Mouse (Mus musculus): ENCODE measurements around the gene Shld2. TPM values are rescaled to one million over a fixed set of nuclear protein-coding genes. Genes with fewer than 3 reads are reported as not detected.
A peak's percentile ranks its signal among the peaks of the same experiment; 100 is the strongest.

Shld2 gene
- polyA plus RNA-seq, 1 experiment from 2014 or later, result 12.5 TPM

DNA sequence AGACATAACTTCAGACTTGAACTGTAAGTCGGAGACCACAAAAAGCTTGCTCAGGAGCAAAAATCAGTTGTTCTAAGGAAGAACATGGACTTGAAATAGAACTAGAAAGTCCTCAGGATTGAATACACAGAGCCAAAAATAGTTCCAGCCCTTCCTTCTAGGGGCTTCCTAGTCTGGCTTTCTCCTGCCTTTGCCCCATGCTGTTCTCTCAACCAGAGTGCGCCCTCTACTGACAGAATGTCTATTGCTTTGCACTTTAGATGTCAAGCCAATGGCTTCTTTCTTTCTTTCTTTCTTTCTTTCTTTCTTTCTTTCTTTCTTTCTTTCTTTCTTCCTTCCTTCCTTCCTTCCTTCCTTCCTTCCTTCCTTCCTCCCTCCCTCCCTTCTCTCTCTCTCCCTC lies 101.6 kb downstream of the Shld2 start:
- H3K9ac ChIP-seq, result no peak overlapping the region

GRCm38 (mm10) chr14:34207996-34208395 lies 102.3 kb downstream of the Shld2 start:
- H3K9ac ChIP-seq, result no peak overlapping the region
- H3K9me3 ChIP-seq, result no peaks in the 10 kb centered on the region
- no peak overlapping the region for H3K4me3 ChIP-seq
- H3K4me1 ChIP-seq, result no peaks in the 10 kb centered on the region
- ATAC-seq (ENCODE audit: insufficient number of reproducible peaks, low FRiP score, low TSS enrichment, low read depth), result no peak
- H3K27ac ChIP-seq, result no peak overlapping the region
- H3K4me2 ChIP-seq, result no peak overlapping the region
- WGBS, result 60% methylated on average over 6 of the region's 6 CpGs
- H3K36me3 ChIP-seq, result no peaks in the 10 kb centered on the region
- H3K27me3 ChIP-seq, result 0 out of 2 replicates have a peak, but pooled peaks cover under 1% of the 10 kb centered on the region

More for the DNA sequence above, 101.6 kb downstream of the Shld2 start:
- no peak for ATAC-seq (ENCODE audit: insufficient number of reproducible peaks, low FRiP score, low TSS enrichment, low read depth)
- Histone ChIP-seq H3K36me3 (no peaks in the 10 kb centered on the region), H3K4me3 (no peak overlapping the region), H3K4me2 (no peak overlapping the region), H3K9me3 (no peaks in the 10 kb centered on the region), H3K4me1 (no peaks in the 10 kb centered on the region), H3K27me3 (no peaks in the 10 kb centered on the region), H3K27ac (no peak overlapping the region)
- WGBS, result 57% methylated on average over 2 of the region's 2 CpGs

DNA sequence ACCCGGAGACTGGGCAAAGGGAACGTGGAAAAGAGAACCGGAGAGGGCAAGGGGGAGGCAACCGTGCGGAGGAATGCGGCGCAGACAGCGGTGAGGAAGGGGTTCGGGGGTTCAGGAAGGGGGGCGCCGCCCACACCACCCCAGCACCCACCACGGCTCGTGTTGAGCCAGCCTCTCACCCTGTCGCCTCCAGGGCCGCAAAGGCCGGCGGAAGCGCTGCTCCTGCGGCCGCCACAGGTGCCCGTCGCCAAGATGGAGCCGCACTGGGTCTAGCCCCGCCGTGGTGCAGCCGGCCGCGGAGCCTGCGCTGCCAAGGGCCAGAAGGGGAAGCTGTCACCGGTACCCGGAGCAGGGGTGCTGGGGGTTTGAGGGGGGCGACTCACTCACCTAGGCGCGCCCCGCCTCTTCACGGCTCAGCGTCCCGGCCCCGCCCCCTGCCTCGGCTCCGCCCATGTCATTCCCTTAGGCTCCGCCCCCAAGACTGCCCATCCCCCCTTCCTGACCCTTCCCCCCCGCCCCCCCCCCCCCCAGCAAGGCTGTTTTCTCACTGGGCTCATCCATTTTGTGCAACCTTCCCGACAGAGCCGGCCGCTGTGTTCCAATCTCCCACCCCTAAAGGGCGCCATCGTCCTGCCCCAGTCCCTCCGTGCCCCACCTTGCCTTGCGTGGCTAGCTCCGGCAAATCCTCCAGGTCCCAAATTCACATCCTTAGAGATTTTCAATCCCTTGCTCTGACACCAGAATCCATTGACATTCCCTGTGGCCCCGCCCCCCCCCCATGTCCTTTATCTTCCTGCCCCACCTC lies 108.9 kb downstream of the Shld2 start, which contains the start of gene Gprin2:
Gprin2 (minus strand) TSS at position 423 of the 805 bp plus-strand sequence.
- Histone ChIP-seq H3K4me1 (peaks cover 23% of the 10 kb centered on the region), H3K9me3 (no peaks in the 10 kb centered on the region), H3K4me3 (peak within 1 kb of the TSS; percentile 66), H3K36me3 (no peaks in the 10 kb centered on the region), H3K9ac (peak within 1 kb of the TSS; percentile 57), H3K27ac (0 out of 2 replicates have a peak within 1 kb of the TSS, but pooled peaks have one; percentile 27), H3K4me2 (peak within 1 kb of the TSS; percentile 93), H3K27me3 (peaks cover 7% of the 10 kb centered on the region; the same call in 1 of the 2 replicates)
- no peak for ATAC-seq (ENCODE audit: insufficient number of reproducible peaks, low FRiP score, low TSS enrichment, low read depth)
- WGBS, result 3% methylated on average over 41 of the region's 52 CpGs

DNA sequence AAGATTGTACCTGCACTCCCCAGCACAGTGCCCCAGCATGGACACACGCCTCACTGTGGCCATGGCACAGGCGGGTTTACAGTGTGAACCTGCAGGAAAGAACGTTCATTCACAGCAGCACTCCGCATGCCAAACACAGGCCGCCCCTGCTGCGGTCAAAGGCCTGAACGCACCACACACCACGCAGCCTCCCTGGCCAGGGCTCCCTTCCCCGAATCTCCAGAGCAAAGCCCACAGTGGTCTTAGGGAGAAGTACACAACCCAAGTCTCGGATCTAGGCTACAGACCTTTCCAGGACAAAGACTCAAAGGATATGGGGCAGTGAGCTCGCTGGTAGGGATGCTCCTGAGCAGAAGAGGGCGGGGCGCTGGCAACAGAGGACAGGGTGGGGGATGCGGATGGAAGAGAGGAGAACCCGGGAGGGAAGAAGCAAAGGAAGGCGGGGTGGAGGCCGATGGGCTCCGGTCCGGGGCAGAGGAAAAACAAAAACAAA lies 109.5 kb downstream of the Shld2 start:
- peaks cover 29% of the 10 kb centered on the region for H3K4me1 ChIP-seq
- peak overlapping the region; percentile 57 for H3K9ac ChIP-seq
- peak overlapping the region; percentile 93 for H3K4me2 ChIP-seq
- 0 out of 2 replicates have a peak overlapping the region, but pooled peaks have one; percentile 27 for H3K27ac ChIP-seq
- 4% methylated on average over 19 of the region's 19 CpGs for WGBS
- H3K9me3 ChIP-seq, result no peaks in the 10 kb centered on the region
- no peaks in the 10 kb centered on the region for H3K36me3 ChIP-seq
- H3K27me3 ChIP-seq, result peaks cover 7% of the 10 kb centered on the region; the same call in 1 of the 2 replicates
- no peak for ATAC-seq (ENCODE audit: insufficient number of reproducible peaks, low FRiP score, low TSS enrichment, low read depth)
- H3K4me3 ChIP-seq, result peak overlapping the region; percentile 66

- H3K9ac ChIP-seq, result no peak overlapping the region
- WGBS, result 25% methylated on average over 4 of the region's 4 CpGs
- H3K36me3 ChIP-seq, result no peaks in the 10 kb centered on the region
- no peak overlapping the region for H3K4me2 ChIP-seq
- H3K4me3 ChIP-seq, result no peak overlapping the region
- H3K9me3 ChIP-seq, result no peaks in the 10 kb centered on the region
- H3K27ac ChIP-seq, result peak overlapping the region; percentile 35; the same call in 1 of the 2 replicates
- H3K4me1 ChIP-seq, result peaks cover 29% of the 10 kb centered on the region
- no peaks in the 10 kb centered on the region; the same call in 1 of the 2 replicates for H3K27me3 ChIP-seq
- no peak for ATAC-seq (ENCODE audit: insufficient number of reproducible peaks, low FRiP score, low TSS enrichment, low read depth)
Observed at GRCm38 (mm10) chr14:34196706-34197105, 113.6 kb downstream of the Shld2 start.

DNA sequence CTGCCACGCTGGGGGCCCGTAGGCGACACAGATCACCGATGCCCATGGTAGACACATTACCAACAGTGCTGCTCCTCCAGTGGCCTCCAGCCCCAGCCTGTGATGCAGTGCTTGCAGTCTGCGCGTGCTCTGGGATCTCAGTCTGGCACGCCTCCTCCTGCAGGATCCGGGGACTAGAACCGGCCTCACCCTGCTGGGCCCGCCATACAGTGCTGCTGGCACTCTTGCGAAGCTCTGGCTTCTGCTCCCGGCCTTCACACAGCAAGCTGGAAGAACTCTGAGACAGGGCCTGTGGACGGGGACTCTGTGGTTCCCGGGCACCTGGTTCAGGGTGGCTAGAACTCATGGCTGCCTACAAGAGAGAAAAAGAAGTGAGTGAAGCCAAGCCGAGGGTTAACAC lies 114.8 kb downstream of the Shld2 start:
- H3K36me3 ChIP-seq, result no peaks in the 10 kb centered on the region
- no peak overlapping the region for H3K4me2 ChIP-seq
- 82% methylated on average over 15 of the region's 15 CpGs for WGBS
- no peaks in the 10 kb centered on the region; the same call in 1 of the 2 replicates for H3K27me3 ChIP-seq
- no peak for ATAC-seq (ENCODE audit: insufficient number of reproducible peaks, low FRiP score, low TSS enrichment, low read depth)
- no peak overlapping the region for H3K9ac ChIP-seq
- H3K4me1 ChIP-seq, result peaks cover 21% of the 10 kb centered on the region
- H3K9me3 ChIP-seq, result no peaks in the 10 kb centered on the region
- H3K4me3 ChIP-seq, result no peak overlapping the region
- no peak overlapping the region for H3K27ac ChIP-seq

GRCm38 (mm10) chr14:34193879-34194278 lies 116.4 kb downstream of the Shld2 start:
- 71% methylated on average over 4 of the region's 4 CpGs for WGBS
- peaks cover 15% of the 10 kb centered on the region for H3K4me1 ChIP-seq
- H3K9ac ChIP-seq, result no peak overlapping the region

DNA sequence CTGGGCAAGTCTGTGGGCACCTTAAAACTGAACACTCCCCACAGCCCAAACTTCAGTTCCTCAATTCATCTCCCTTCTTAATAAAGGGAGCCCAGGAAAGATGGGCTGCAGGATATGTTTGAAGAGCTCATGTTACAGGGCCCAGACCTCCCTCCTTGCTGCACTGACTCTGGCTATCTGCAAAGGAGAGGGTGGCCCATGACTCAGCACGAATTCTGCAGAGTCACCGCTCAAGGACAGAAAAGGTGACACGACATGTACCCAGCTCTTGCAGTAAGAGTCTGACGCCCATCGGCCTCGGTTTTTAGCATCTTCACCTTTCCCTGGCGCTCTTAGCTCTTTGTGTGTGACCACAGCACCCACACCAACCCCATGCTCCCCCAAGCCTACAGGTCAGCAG lies 119.9 kb downstream of the Shld2 start:
- H3K27me3 ChIP-seq, result no peaks in the 10 kb centered on the region
- H3K4me1 ChIP-seq, result no peaks in the 10 kb centered on the region; the same call in 1 of the 2 replicates
- no peak overlapping the region for H3K4me2 ChIP-seq
- ATAC-seq (ENCODE audit: insufficient number of reproducible peaks, low FRiP score, low TSS enrichment, low read depth), result no peak
- 71% methylated on average over 7 of the region's 7 CpGs for WGBS
- no peak overlapping the region for H3K27ac ChIP-seq
- H3K4me3 ChIP-seq, result no peak overlapping the region
- H3K9me3 ChIP-seq, result no peaks in the 10 kb centered on the region
- H3K9ac ChIP-seq, result no peak overlapping the region
- no peaks in the 10 kb centered on the region for H3K36me3 ChIP-seq

More at GRCm38 (mm10) chr14:34193879-34194278, 116.4 kb downstream of the Shld2 start:
- no peak for ATAC-seq (ENCODE audit: insufficient number of reproducible peaks, low FRiP score, low TSS enrichment, low read depth)
- Histone ChIP-seq H3K4me3 (no peak overlapping the region), H3K4me2 (no peak overlapping the region), H3K9me3 (no peaks in the 10 kb centered on the region), H3K27ac (no peak overlapping the region), H3K27me3 (no peaks in the 10 kb centered on the region; the same call in 1 of the 2 replicates), H3K36me3 (no peaks in the 10 kb centered on the region)

DNA sequence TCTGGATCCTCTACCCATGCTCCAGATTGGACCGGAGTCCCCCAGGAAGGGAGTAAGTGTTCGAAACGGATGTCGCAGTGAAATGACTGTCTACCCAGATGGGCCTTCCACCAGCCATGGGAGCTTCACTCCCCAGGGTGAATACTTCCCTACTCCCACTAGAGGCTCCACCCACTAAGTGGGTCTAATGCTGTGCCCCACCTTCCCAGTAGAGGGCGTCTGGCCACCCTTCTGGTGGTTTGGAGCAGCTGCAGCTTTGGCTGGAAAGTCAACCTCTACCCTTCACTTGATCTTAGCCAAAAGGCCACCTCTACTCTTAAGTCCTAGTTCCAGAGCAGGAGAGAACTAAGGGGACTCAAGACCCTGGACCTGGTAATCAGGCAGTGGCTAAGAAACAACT lies 121.7 kb downstream of the Shld2 start:
- Histone ChIP-seq H3K9ac (no peak overlapping the region), H3K4me3 (no peak overlapping the region), H3K27ac (no peak overlapping the region), H3K4me2 (no peak overlapping the region), H3K4me1 (no peaks in the 10 kb centered on the region; the same call in 1 of the 2 replicates), H3K36me3 (no peaks in the 10 kb centered on the region), H3K9me3 (no peaks in the 10 kb centered on the region), H3K27me3 (no peaks in the 10 kb centered on the region)
- WGBS, result 68% methylated on average over 5 of the region's 5 CpGs
- no peak for ATAC-seq (ENCODE audit: insufficient number of reproducible peaks, low FRiP score, low TSS enrichment, low read depth)

Other genes starting within 250 kb of the Shld2 start
- 75.7 and 87.2 TPM in 2 replicates for gene Anxa8, start 224.5 kb downstream of the Shld2 start, polyA plus RNA-seq (2015; fragmentation: Nextera tagmentation; extraction: Ambion mirVana)
- gene A630023A22Rik, start 207.7 kb downstream of the Shld2 start, polyA plus RNA-seq (2015; fragmentation: Nextera tagmentation; extraction: Ambion mirVana), result 0.12 TPM in 1 of 2 replicates, not detected in the other
- 0.09 TPM in 1 of 2 replicates, not detected in the other for gene Npy4r, start 158.0 kb downstream of the Shld2 start, polyA plus RNA-seq (2015; fragmentation: Nextera tagmentation; extraction: Ambion mirVana)
- 2.8 and 3.4 TPM in 2 replicates for gene Gprin2, start 108.8 kb downstream of the Shld2 start, polyA plus RNA-seq (2015; fragmentation: Nextera tagmentation; extraction: Ambion mirVana)
- 0.82 and 1.3 TPM in 2 replicates for gene Syt15, start 90.9 kb downstream of the Shld2 start, polyA plus RNA-seq (2015; fragmentation: Nextera tagmentation; extraction: Ambion mirVana)
- gene Glud1, start 234 bp upstream of the Shld2 start, polyA plus RNA-seq (2015; fragmentation: Nextera tagmentation; extraction: Ambion mirVana), result 62.7 and 67.2 TPM in 2 replicates
- 171 and 203 TPM in 2 replicates for gene Fam25c, start 44.9 kb upstream of the Shld2 start, polyA plus RNA-seq (2015; fragmentation: Nextera tagmentation; extraction: Ambion mirVana)
- 3.1 and 4.9 TPM in 2 replicates for gene Sncg, start 64.3 kb upstream of the Shld2 start, polyA plus RNA-seq (2015; fragmentation: Nextera tagmentation; extraction: Ambion mirVana)
- 8.1 and 9.5 TPM in 2 replicates for gene Mmrn2, start 65.0 kb upstream of the Shld2 start, polyA plus RNA-seq (2015; fragmentation: Nextera tagmentation; extraction: Ambion mirVana)
- gene Bmpr1a, start 192.8 kb upstream of the Shld2 start, polyA plus RNA-seq (2015; fragmentation: Nextera tagmentation; extraction: Ambion mirVana), result 44.1 and 54.8 TPM in 2 replicates
- gene 9230112D13Rik, start 212.3 kb upstream of the Shld2 start, polyA plus RNA-seq (2015; fragmentation: Nextera tagmentation; extraction: Ambion mirVana), result not detected in 2 replicates